Mouse (Mus musculus) midbrain, postnatal 0 days (tissue): Measurements from ENCODE around the gene Cmtm8. TPM values are rescaled to one million over a fixed set of nuclear protein-coding genes. Genes with fewer than 3 reads are reported as not detected.

Experiments used
- ATAC-seq: fragments of 200-750 bp; cut with Nextera tagmentation; 2 replicates; pipeline ENCODE4 v1.8.0; 2017; ENCODE audit warnings: moderate number of reproducible peaks, mild to moderate bottlenecking, moderate TSS enrichment, moderate library complexity; ENCODE audit not compliant: low FRiP score
- DNase-seq: peaks from one replicate; pipeline ENCODE4 v3.0.0-alpha.2; 2015; ENCODE audit warnings: low spot score
- H3K27ac ChIP-seq: fragments of 300-500 bp; sonication (generic); 2 replicates; pipeline ENCODE4 v1.5.1; 2014; ENCODE audit warnings: low read depth, mild to moderate bottlenecking, low read length, mixed read lengths
- H3K27me3 ChIP-seq: fragments of 300-500 bp; sonication (generic); 2 replicates; pipeline ENCODE4 v1.6.1; 2014; ENCODE audit warnings: low read length, control low read depth, mixed read lengths; ENCODE audit not compliant: insufficient read depth
- H3K36me3 ChIP-seq: fragments of 300-500 bp; sonication (generic); 2 replicates; pipeline ENCODE4 v1.6.1; 2014; ENCODE audit warnings: low read length, control low read depth, mixed read lengths; ENCODE audit not compliant: insufficient read depth
- H3K4me1 ChIP-seq: fragments of 300-500 bp; sonication (generic); 2 replicates; pipeline ENCODE4 v1.6.1; 2014; ENCODE audit warnings: mild to moderate bottlenecking, control low read depth, antibody characterized with exemption, low read length, mixed read lengths; ENCODE audit not compliant: insufficient read depth
- H3K4me2 ChIP-seq: fragments of 300-500 bp; sonication (generic); 2 replicates; pipeline ENCODE4 v1.6.1; 2014; ENCODE audit warnings: low read depth, mild to moderate bottlenecking, low read length, mixed read lengths; ENCODE audit not compliant: poor library complexity, severe bottlenecking
- H3K4me3 ChIP-seq: fragments of 300-500 bp; sonication (generic); 2 replicates; pipeline ENCODE4 v1.5.1; 2014; ENCODE audit warnings: low read depth, mild to moderate bottlenecking, low read length, moderate library complexity
- H3K9ac ChIP-seq: fragments of 300-500 bp; sonication (generic); replicated peaks from 2 replicates; pipeline ENCODE4 v1.6.1; 2014; ENCODE audit warnings: mild to moderate bottlenecking, low read length, moderate library complexity, mixed read lengths; ENCODE audit not compliant: poor library complexity, severe bottlenecking
- H3K9me3 ChIP-seq: fragments of 300-500 bp; sonication (generic); 2 replicates; pipeline ENCODE4 v1.6.1; 2016; ENCODE audit warnings: low read length, control low read depth
- CTCF ChIP-seq: IDR thresholded peaks from 2 replicates; pipeline ENCODE4 v1.5.1; 2016; ENCODE audit warnings: antibody characterized with exemption, mild to moderate bottlenecking
- WGBS: fragments of 180-500 bp; shearing (Covaris S2); extraction: QIAGEN DNeasy Blood & Tissue Kit; methylation state at CpG from one replicate; pipeline ENCODE4 v1.1.7; 2014; 5-methylcytosine and 5-hydroxymethylcytosine counted together
- polyA plus RNA-seq: library from polyadenylated mRNA; unstranded; fragments of >200 nt; fragmentation: Nextera tagmentation; extraction: Ambion mirVana; gene quantifications from 2 replicates; pipeline ENCODE4 v1.2.1, GENCODE M21; 2015
- total RNA-seq: library from RNA; depleted of rRNA; stranded (reverse); fragments of >200 nt; gene quantifications from 2 replicates; pipeline ENCODE4 v1.2.3, GENCODE M21; 2014; rRNA removed

The Cmtm8 gene
- total and polyA plus RNA-seq, 2 experiments from 2014 or later: 1.1 to 6.4 TPM

- H3K27me3 ChIP-seq: no peaks in the 10 kb centered on the region
- WGBS: 93% methylated on average over 4 of the region's 4 CpGs
- no peak for DNase-seq
- H3K9me3 ChIP-seq: no peaks in the 10 kb centered on the region
- no peak for ATAC-seq
- no peak overlapping the region for H3K4me3 ChIP-seq
- H3K36me3 ChIP-seq: peaks cover 8% of the 10 kb centered on the region; the same call in 1 of the 2 replicates
- H3K27ac ChIP-seq: no peak overlapping the region
- TF ChIP-seq CTCF: no peak
- H3K9ac ChIP-seq: no peak overlapping the region
- no peaks in the 10 kb centered on the region for H3K4me1 ChIP-seq
- H3K4me2 ChIP-seq: no peak overlapping the region
These were observed 98.8 kb downstream of the Cmtm8 start for GRCm38 (mm10) chr9:114745163-114745562.

GRCm38 (mm10) chr9:114742731-114743130 is 101.2 kb downstream of the Cmtm8 start:
- TF ChIP-seq CTCF: no peak
- Histone ChIP-seq H3K4me3 (no peak overlapping the region), H3K4me2 (no peak overlapping the region), H3K36me3 (peaks cover 6% of the 10 kb centered on the region; the same call in 1 of the 2 replicates), H3K27ac (no peak overlapping the region), H3K27me3 (no peaks in the 10 kb centered on the region), H3K9ac (no peak overlapping the region), H3K9me3 (no peaks in the 10 kb centered on the region), H3K4me1 (no peaks in the 10 kb centered on the region)
- ATAC-seq (no peak), DNase-seq (no peak)
- WGBS: 86% methylated on average over 2 of the region's 2 CpGs

DNA sequence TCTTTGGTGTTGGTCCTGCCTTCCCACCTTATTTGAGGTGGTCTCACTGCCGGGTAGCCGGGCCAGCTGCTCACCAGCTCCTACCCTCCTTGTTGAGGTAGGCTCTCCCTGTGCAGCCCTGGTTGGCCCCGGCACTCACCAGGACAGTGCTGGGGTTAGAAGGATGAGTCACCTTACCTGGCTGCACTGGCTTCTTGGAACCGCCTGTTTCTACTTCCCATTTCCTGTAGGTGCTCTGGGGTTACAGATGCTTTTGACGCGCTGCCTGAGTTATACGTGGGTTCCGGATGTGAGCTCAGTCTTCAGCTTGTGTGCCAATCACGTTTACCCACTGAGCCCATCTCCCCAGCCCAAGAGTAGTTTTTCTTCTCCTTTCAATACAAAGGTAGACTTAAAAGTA is 103.6 kb downstream of the Cmtm8 start:
- ATAC-seq (no peak), DNase-seq (no peak)
- no peak for TF ChIP-seq CTCF
- Histone ChIP-seq H3K9me3 (no peaks in the 10 kb centered on the region), H3K4me3 (no peak overlapping the region), H3K27ac (no peak overlapping the region), H3K4me2 (no peak overlapping the region), H3K4me1 (no peaks in the 10 kb centered on the region), H3K36me3 (no peaks in the 10 kb centered on the region), H3K9ac (no peak overlapping the region), H3K27me3 (no peaks in the 10 kb centered on the region)
- WGBS: 93% methylated on average over 9 of the region's 9 CpGs

Other genes starting within 250 kb of the Cmtm8 start
- gene Cnot10, start 204.0 kb downstream of the Cmtm8 start, total RNA-seq: 34.7 and 43.2 TPM in 2 replicates
- 47.2 and 50.1 TPM in 2 replicates for gene Cnot10, start 204.0 kb downstream of the Cmtm8 start, polyA plus RNA-seq
- gene Dync1li1, start 155.4 kb downstream of the Cmtm8 start, total RNA-seq: 124 and 131 TPM in 2 replicates
- gene Dync1li1, start 155.4 kb downstream of the Cmtm8 start, polyA plus RNA-seq: 148 and 160 TPM in 2 replicates
- 19.3 and 20.0 TPM in 2 replicates for gene Cmtm6, start 113.0 kb downstream of the Cmtm8 start, total RNA-seq
- 19.2 and 21.5 TPM in 2 replicates for gene Cmtm6, start 113.0 kb downstream of the Cmtm8 start, polyA plus RNA-seq
- 13.7 and 15.6 TPM in 2 replicates for gene Cmtm7, start 62.3 kb downstream of the Cmtm8 start, total RNA-seq
- gene Cmtm7, start 62.3 kb downstream of the Cmtm8 start, polyA plus RNA-seq: 8.0 and 9.1 TPM in 2 replicates
- gene Gpd1l, start 89.8 kb upstream of the Cmtm8 start, total RNA-seq: 72.1 and 77.7 TPM in 2 replicates
- 39.2 and 39.3 TPM in 2 replicates for gene Gpd1l, start 89.8 kb upstream of the Cmtm8 start, polyA plus RNA-seq
- 22.5 and 23.5 TPM in 2 replicates for gene Osbpl10, start 134.4 kb upstream of the Cmtm8 start, total RNA-seq
- 3.0 and 3.2 TPM in 2 replicates for gene Osbpl10, start 134.4 kb upstream of the Cmtm8 start, polyA plus RNA-seq
- 20.7 and 27.4 TPM in 2 replicates for gene Rps27rt, start 138.6 kb upstream of the Cmtm8 start, total RNA-seq
- gene Rps27rt, start 138.6 kb upstream of the Cmtm8 start, polyA plus RNA-seq: 195 and 227 TPM in 2 replicates